Mouse (Mus musculus): ENCODE measurements around the gene Wbp1. TPM values are rescaled to one million over a fixed set of nuclear protein-coding genes. Genes with fewer than 3 reads are reported as not detected.

Gene Wbp1
- total RNA-seq, 1 experiment: 47.5 TPM

DNA sequence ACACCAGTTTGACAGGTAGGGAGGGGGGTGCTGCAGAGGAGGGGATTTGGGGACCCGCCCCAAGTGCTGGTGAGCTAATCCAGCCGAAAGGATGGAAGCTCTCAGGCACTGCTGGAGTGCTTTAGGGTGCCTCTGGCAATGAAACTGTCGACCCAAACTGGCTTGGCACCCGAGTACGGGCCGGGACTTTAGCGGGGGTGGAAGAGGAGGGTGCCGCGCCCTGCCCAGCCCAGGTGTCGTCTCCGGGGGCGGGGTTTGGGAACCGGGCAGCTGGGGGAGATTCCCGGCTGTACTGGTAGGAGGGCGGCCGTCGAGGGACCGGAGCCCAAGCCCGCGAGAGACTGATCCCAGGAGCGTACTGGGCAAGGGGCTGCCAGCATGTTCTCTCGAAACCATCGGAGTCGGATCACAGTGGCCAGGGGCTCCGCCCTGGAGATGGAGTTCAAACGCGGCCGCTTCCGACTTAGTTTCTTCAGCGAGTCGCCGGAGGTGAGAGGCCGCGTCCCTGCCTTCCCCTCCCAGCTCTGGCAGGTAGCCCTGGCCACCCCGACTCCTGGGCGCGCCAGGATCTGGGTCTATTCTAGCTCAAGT is 14.3 kb upstream of the Wbp1 start:
- no peak for TF ChIP-seq HCFC1 (IDR thresholded peaks at IDR 0.05; ENCODE audit: borderline replicate concordance, insufficient read depth, low read length)
- no peak for TF ChIP-seq ZNF384 (IDR thresholded peaks at IDR 0.05; ENCODE audit: low read depth, low read length)
- TF ChIP-seq ZC3H11A (IDR thresholded peaks at IDR 0.05; ENCODE audit: borderline replicate concordance, low read depth, low read length): no peak
- no peak for TF ChIP-seq MAFK (IDR thresholded peaks at IDR 0.05; ENCODE audit: insufficient read depth, low read depth, low read length)
- no peak for TF ChIP-seq CHD2 (IDR thresholded peaks at IDR 0.05; ENCODE audit: low read depth, low read length)
- Histone ChIP-seq H3K9ac (ENCODE audit: insufficient read depth, low read depth, low read length, poor library complexity, severe bottlenecking) (no peak overlapping the region), H3K4me3 (ENCODE audit: insufficient read depth in 1 of 2, low read depth in 1 of 2, low read length in 2 of 2, poor library complexity in 1 of 2, severe bottlenecking in 1 of 2) (peak overlapping the region; percentile 26 to 54; a peak in 3 of 4 replicates), H3K9me3 (ENCODE audit: control insufficient read depth, insufficient read depth, low read depth, low read length) (no peaks in the 10 kb centered on the region), H3K36me3 (ENCODE audit: control insufficient read depth, insufficient read depth, low read length, poor library complexity, severe bottlenecking) (no peaks in the 10 kb centered on the region), H3K27ac (ENCODE audit: insufficient read depth, low read depth, low read length, poor library complexity, severe bottlenecking) (no peak overlapping the region), H3K4me1 (ENCODE audit: control insufficient read depth in 2 of 2, insufficient read depth in 2 of 2, low read length in 2 of 2, poor library complexity in 1 of 2) (peaks cover 3 to 10% of the 10 kb centered on the region in 2 experiments; a peak in 2 of 4 replicates)
- DNase-seq (ENCODE audit: low read depth, low spot score): no peak
- in situ Hi-C loops (cut with MboI; ENCODE audit: low sequenced_read_pairs in 2 of 2, unreplicated experiment in 2 of 2): no loop called here

- no peaks in the 10 kb centered on the region for H3K36me3 ChIP-seq (ENCODE audit: control insufficient read depth, insufficient read depth, low read length, poor library complexity, severe bottlenecking)
- no peak within 1 kb of the TSS for H3K9ac ChIP-seq (ENCODE audit: insufficient read depth, low read depth, low read length, poor library complexity, severe bottlenecking)
- H3K27ac ChIP-seq (ENCODE audit: insufficient read depth, low read depth, low read length, poor library complexity, severe bottlenecking): no peak within 1 kb of the TSS
- in situ Hi-C loops (cut with MboI; ENCODE audit: low sequenced_read_pairs in 2 of 2, unreplicated experiment in 2 of 2): no loop called here
- DNase-seq (ENCODE audit: low read depth, low spot score): no peak
- TF ChIP-seq MAFK (IDR thresholded peaks at IDR 0.05; ENCODE audit: insufficient read depth, low read depth, low read length) (no peak), CHD2 (IDR thresholded peaks at IDR 0.05; ENCODE audit: low read depth, low read length) (no peak), ZC3H11A (IDR thresholded peaks at IDR 0.05; ENCODE audit: borderline replicate concordance, low read depth, low read length) (no peak), ZNF384 (IDR thresholded peaks at IDR 0.05; ENCODE audit: low read depth, low read length) (no peak), HCFC1 (IDR thresholded peaks at IDR 0.05; ENCODE audit: borderline replicate concordance, insufficient read depth, low read length) (no peak)
- H3K9me3 ChIP-seq (ENCODE audit: control insufficient read depth, insufficient read depth, low read depth, low read length): no peaks in the 10 kb centered on the region
- H3K4me3 ChIP-seq (ENCODE audit: insufficient read depth in 1 of 2, low read depth in 1 of 2, low read length in 2 of 2, poor library complexity in 1 of 2, severe bottlenecking in 1 of 2): peak within 1 kb of the TSS; percentile 26 to 54; a peak in 3 of 4 replicates
- peaks cover 3 to 10% of the 10 kb centered on the region in 2 experiments; a peak in 2 of 4 replicates for H3K4me1 ChIP-seq (ENCODE audit: control insufficient read depth in 2 of 2, insufficient read depth in 2 of 2, low read length in 2 of 2, poor library complexity in 1 of 2)
Measured at GRCm38 (mm10) chr6:83134951-83135513, 13.7 kb upstream of the Wbp1 start, which contains the start of gene Rtkn. Gene Rtkn (plus strand): TSS chr6:83135463.

GRCm38 (mm10) chr6:83134226-83134625 is 12.9 kb upstream of the Wbp1 start:
- DNase-seq (ENCODE audit: low read depth, low spot score): no peak
- Histone ChIP-seq H3K9ac (ENCODE audit: insufficient read depth, low read depth, low read length, poor library complexity, severe bottlenecking) (no peak overlapping the region), H3K36me3 (ENCODE audit: control insufficient read depth, insufficient read depth, low read length, poor library complexity, severe bottlenecking) (no peaks in the 10 kb centered on the region), H3K4me1 (ENCODE audit: control insufficient read depth in 2 of 2, insufficient read depth in 2 of 2, low read length in 2 of 2, poor library complexity in 1 of 2) (peaks cover 3 to 10% of the 10 kb centered on the region in 2 experiments; a peak in 2 of 4 replicates), H3K9me3 (ENCODE audit: control insufficient read depth, insufficient read depth, low read depth, low read length) (no peaks in the 10 kb centered on the region), H3K27ac (ENCODE audit: insufficient read depth, low read depth, low read length, poor library complexity, severe bottlenecking) (no peak overlapping the region), H3K4me3 (ENCODE audit: insufficient read depth in 1 of 2, low read depth in 1 of 2, low read length in 2 of 2, poor library complexity in 1 of 2, severe bottlenecking in 1 of 2) (no peak overlapping the region)
- in situ Hi-C loops (cut with MboI; ENCODE audit: low sequenced_read_pairs in 2 of 2, unreplicated experiment in 2 of 2): no loop called here
- TF ChIP-seq MAFK (IDR thresholded peaks at IDR 0.05; ENCODE audit: insufficient read depth, low read depth, low read length) (no peak), HCFC1 (IDR thresholded peaks at IDR 0.05; ENCODE audit: borderline replicate concordance, insufficient read depth, low read length) (no peak), ZC3H11A (IDR thresholded peaks at IDR 0.05; ENCODE audit: borderline replicate concordance, low read depth, low read length) (no peak), ZNF384 (IDR thresholded peaks at IDR 0.05; ENCODE audit: low read depth, low read length) (no peak), CHD2 (IDR thresholded peaks at IDR 0.05; ENCODE audit: low read depth, low read length) (no peak)

DNA sequence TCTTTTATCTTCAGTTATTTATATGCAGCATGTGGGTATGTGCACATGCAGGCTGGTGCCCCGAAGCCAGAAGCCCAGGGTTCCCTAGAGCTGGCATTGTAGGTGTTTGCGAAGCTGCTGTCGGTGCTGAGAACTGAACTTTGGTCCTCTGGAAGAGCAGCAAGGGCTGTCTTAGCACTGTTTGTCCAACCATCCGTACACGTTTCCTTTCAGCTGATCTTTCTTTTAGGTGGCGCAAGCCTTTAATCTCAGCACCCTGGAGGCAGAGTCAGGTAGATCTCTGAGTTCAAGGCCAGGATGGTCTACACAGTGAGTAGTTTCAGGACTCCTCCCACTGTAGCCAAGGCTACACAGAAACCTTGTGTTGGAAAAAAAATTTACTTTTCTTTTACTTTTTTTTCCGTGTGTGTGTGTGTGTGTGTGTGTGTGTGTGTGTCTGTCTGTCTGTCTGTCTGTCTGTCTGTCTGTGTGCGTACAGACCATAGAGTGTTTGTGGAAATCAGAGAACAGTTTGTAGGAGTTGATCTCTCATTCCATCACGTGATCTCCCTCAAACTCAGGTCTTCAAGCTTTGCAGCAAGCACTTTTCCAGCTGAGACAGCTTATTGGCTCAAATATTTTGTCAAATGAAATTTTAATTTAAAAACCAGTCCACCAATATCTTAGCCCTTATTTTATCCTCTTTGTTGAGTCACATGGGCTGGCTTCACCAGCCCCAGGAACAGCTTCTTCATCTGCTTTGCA is 11.0 kb upstream of the Wbp1 start:
- TF ChIP-seq ZNF384 (IDR thresholded peaks at IDR 0.05; ENCODE audit: low read depth, low read length) (no peak), CHD2 (IDR thresholded peaks at IDR 0.05; ENCODE audit: low read depth, low read length) (no peak), MAFK (IDR thresholded peaks at IDR 0.05; ENCODE audit: insufficient read depth, low read depth, low read length) (no peak), ZC3H11A (IDR thresholded peaks at IDR 0.05; ENCODE audit: borderline replicate concordance, low read depth, low read length) (no peak), HCFC1 (IDR thresholded peaks at IDR 0.05; ENCODE audit: borderline replicate concordance, insufficient read depth, low read length) (no peak)
- H3K4me1 ChIP-seq (ENCODE audit: control insufficient read depth in 2 of 2, insufficient read depth in 2 of 2, low read length in 2 of 2, poor library complexity in 1 of 2): peaks cover 0 to 3% of the 10 kb centered on the region in 2 experiments; a peak in 2 of 4 replicates
- H3K27ac ChIP-seq (ENCODE audit: insufficient read depth, low read depth, low read length, poor library complexity, severe bottlenecking): no peak overlapping the region
- no peak overlapping the region for H3K4me3 ChIP-seq (ENCODE audit: insufficient read depth in 1 of 2, low read depth in 1 of 2, low read length in 2 of 2, poor library complexity in 1 of 2, severe bottlenecking in 1 of 2)
- H3K36me3 ChIP-seq (ENCODE audit: control insufficient read depth, insufficient read depth, low read length, poor library complexity, severe bottlenecking): no peaks in the 10 kb centered on the region
- no peak overlapping the region for H3K9ac ChIP-seq (ENCODE audit: insufficient read depth, low read depth, low read length, poor library complexity, severe bottlenecking)
- DNase-seq (ENCODE audit: low read depth, low spot score): no peak
- no peaks in the 10 kb centered on the region for H3K9me3 ChIP-seq (ENCODE audit: control insufficient read depth, insufficient read depth, low read depth, low read length)
- in situ Hi-C loops (cut with MboI; ENCODE audit: low sequenced_read_pairs in 2 of 2, unreplicated experiment in 2 of 2): no loop called here

All from ES-E14 (cell line).